Mouse (Mus musculus) kidney, postnatal 25 days (tissue): ENCODE measurements at regions not wholly inside any gene's neighbourhood (a gene's known extent, or its start where the extent isn't known, plus 50 kb on each side); places are given as distances from the start of the nearest gene placed in this dataset.

Source experiments
- DNase-seq, 2 experiments: peaks; one replicate each; pipeline ENCODE4 v3.0.0; 2021; ENCODE audit warnings: mixed read lengths in 2 of 2

DNA sequence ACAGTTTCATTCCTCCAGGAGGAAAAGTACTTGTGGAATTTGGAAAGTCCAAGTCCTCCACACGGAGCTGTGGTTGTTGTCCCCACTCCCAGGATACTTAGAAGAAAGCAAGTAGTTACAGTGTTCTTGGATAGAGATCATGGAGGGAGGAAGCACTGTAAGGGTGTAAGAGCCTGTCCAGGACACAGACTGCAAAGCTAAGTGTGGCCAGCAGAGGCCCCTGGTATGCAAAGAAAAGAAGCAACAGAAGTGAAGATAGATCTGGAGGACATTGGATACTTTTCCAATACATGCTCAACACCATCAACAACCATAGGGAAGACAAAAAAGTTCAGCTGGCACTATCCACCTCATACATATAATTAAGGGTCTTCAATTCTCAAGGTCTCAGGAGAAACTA lies 197.4 kb downstream of the Meis1 start:
- peak; percentile 37 to 47 for DNase-seq

DNA sequence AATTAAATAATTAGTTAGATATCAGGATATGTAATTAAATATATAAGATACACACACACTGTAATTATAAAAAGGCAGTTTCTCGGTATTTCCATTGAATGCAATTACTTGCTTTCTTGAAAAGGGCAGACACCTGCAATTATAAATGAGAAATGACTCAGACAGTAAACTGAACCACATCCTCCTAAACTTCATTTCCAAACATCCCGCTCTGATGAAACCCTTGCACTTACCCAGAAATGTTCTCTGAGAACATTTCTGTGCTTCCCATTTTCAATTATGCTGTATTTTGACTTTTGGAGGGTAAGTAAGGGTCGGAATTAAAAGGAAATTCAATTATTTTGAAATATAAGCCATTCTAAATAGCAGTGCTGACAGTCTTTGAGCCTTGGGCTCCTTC lies 204.7 kb downstream of the Meis1 start:
- no peak for DNase-seq

GRCm38 (mm10) chr11:18767479-18767878 lies 251.3 kb downstream of the Meis1 start:
- no peak for DNase-seq

DNA sequence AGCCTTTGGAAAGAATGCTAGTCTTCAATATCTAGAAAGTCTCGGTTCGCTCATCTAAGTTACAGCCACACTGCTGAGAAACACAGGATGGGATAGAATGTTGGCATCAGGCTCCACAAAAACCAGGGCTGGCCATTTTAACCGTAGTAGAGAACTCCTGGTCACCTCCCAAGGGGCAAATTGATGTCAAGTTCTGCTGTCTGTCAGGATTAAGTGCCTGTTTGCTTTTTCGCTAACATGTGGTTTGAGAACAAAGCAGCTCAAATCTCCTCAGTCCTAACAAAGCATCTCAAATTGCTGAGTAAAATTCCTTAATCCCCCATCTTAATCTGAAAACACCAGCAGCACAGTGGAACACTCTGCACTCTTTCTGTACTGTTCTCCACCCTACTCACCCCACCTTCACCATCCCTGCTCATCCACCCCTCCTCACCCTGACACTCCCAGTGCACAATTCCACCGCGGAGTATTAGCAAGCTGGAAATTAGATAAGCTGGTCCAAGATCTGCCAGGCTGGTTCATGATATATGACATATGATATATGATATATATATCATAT lies 252.2 kb downstream of the Meis1 start:
- no peak for DNase-seq

DNA sequence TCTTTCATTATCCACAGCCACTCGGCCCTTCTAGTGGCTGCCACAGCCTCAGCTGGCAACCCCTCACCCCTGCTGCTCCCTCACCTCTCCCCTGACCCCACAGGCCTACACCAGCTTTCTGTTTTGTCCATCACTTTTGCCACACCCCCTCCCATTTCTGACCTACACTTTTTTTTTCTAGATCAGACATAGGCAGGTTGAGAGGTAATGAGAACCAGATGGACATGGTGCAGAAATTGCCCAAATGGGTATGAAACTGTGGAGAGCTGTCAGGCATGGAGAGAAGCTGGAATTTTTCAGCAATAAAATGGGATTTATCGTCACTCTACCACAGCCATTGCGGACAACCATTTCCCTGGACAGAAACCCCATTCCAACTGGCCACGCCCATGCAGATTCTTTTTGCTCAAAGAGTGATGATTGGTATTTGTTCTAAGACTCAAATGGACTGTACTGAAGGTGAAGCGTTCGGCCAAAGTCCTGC lies 260.2 kb downstream of the Meis1 start:
- DNase-seq: no peak

GRCm38 (mm10) chr11:18756576-18756975 lies 262.2 kb downstream of the Meis1 start:
- no peak for DNase-seq

GRCm38 (mm10) chr11:18754732-18755525 lies 263.9 kb downstream of the Meis1 start:
- peak in 1 of 2 experiments; percentile 18 for DNase-seq

DNA sequence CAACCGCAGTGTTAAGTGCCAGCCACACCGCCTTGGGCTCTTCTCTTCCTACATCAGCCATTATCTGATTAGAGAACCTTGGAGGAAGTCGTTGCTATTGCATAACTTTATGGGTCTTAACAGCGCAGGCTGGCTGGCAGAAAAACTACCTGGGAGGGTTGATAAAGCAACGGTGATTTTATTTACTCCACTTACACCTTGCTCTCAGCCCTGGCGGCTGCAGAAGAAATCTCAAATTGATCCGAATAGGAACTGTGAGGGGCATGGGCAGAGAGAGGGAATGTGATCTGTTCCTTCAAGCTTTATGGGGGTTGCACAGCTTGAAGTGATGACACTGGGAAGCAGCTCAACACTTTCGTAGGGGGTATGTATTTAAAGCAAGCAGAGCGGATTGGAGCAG lies 264.9 kb downstream of the Meis1 start:
- no peak for DNase-seq

GRCm38 (mm10) chr11:18753246-18753645 lies 265.5 kb downstream of the Meis1 start:
- DNase-seq: no peak

GRCm38 (mm10) chr11:18752512-18752911 lies 266.3 kb downstream of the Meis1 start:
- DNase-seq: no peak

DNA sequence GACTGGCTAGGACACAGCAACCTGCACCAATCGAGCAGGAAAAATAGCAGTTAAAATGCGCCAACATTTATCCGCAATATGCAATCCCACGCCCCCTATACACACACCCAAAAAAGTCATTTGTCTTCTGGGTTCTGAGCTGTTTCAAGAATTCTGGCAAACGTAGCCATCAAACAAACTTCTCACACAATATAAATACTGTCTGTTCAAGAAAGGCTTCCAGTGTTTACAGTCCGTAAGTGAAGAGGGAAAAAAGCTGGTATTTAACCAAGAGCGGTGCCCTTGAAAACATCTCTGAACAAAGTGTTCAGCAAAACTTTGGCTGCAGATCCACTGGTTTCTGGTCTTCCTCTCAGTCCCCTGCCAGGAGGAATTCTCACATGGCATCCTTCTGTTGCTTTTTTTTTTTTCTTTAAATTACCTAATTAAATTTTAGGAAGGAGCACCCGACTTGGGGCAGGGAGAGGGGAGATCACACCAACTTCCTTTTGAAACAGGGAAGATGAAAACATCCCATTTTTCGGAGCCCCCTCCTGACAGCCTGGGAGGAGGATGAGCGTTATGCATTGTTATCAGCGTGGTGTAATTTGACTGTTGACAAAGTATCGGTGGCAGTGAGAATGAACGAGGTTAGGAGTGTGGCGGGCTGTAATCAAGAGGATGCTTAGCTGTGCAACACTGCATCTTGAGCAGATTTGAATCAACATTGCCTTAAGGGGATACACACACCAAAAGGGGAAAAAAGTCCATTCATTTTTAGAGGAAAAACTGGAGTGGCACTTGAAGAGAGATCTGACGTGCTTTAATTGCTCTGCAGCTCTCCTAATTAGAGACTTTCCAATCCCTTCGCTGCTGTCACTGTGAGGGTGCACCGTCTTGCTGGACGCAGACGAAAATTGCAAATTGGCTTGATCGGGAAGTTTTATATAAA lies 267.6 kb downstream of the Meis1 start:
- no peak for DNase-seq

DNA sequence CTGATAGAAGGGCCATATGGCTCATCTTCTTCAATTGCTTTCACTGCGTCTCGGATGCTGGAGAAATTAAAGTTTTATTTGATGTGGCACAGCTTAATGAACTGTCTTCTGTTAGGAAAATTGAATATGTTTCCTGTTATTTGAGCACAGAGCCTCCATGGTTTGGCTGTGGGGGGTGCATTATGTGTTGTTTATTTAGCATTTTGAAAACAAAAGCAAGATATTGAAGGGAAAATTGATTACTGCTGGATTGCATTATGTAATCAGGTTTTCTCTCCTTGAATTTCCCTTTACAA lies 268.8 kb downstream of the Meis1 start:
- no peak for DNase-seq

DNA sequence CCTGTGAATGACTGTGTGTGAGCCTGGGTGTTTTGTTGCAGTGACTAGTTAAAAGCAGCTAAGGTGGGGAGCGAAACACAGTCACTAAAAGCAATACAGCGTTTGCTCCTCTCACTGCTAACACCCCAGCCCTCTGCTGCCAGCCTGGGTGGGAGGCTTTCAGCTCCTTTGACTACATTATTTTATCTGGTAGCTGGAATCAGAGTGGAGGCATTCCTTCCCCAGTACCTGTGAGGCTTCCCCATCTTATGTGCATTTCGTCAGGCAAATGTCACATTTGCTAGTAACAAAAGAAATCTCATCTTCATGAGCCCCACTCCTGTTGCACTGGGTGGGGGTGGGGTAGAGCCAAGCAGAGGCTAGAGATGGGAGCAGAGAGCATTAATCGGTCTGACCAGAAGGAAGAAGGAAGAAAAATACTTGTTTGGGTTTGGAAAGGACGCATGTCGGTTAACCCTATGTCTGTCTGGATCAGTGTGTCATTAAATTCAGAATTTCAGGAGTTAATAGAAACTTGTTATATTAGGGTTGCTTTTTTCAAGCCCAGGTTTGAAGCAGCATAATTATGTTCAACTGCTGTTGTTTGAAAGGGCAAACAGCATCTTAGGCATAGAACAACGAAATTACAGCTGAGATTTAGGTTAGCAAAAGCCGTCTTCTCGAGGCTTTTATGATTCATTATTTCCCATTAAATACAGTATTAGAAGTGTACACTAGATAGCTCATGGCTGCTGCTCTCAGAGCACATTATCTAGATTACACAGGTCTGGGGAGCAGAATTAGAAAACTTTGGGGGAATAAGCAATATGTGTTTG lies 269.3 kb downstream of the Meis1 start:
- DNase-seq: no peak

DNA sequence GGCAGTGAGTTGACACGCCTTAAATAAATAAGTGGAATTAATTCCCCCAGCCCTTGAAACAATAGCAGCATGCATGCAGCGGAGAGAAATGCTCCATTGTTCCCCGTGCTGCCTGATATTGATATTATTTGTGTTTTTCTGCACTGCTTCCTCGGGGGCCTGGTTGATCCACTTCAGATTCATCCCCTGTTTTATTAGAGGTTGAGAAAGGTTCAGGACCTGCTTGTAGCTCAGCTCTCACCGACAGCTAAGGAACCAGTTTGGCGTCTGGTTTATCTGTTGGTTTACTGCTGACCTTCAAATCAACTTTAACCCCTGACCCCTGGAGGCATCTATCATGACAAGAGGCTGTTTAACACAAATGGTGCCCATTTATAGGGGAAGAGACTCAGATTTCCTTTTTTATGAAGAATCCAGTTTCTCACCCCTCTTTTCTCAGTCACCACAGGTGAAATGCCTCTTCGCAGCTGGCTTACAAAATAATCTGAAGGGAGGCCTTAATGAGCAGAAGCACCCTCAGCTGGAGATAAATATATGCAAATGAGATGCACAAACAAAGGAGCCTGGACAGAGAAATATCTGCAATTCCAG lies 270.8 kb downstream of the Meis1 start:
- DNase-seq: peak in 1 of 2 experiments; percentile 11

DNA sequence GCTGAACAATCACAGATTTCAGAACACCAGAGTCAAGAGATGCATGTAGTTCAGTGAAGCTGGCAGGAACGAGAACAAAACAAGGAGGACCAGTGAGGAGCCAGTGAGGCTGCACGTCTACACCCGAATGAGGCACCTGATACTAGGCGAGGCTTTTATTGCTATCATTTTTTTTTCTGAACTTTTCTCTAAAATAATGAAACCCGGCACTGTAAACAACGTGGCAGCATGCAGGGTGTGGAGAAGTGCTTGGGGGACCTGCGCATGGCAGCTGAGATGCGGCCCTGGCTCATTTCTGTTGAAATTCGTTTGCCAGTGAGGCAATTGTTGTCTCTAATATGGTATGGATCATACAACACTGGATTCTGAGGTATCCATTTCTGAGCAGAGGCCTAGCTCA lies 271.4 kb downstream of the Meis1 start:
- DNase-seq: no peak

GRCm38 (mm10) chr11:18746486-18746885 lies 272.3 kb downstream of the Meis1 start:
- no peak for DNase-seq

DNA sequence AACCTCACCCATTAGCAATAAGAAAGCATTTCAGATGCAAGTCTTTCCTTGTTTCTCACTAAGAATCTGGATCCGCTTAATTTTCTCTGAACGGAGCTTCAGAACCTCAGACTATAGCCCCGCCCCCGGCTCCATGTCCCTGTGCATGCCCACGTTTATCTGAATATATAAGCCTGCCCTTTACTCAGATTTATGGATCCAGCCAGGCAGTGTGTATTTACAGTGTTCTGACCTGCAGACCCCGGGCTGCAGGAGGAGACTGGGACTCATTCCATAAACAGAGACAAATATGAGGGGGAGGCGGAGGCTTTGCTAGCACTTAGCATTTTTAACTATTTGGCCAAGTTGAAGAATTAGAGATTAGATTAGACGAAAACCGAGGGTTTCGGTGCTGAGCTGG lies 272.9 kb downstream of the Meis1 start:
- peak; percentile 40 to 51 for DNase-seq

- no peak for DNase-seq
Measured at GRCm38 (mm10) chr11:18734904-18735664, 283.7 kb downstream of the Meis1 start.

GRCm38 (mm10) chr11:18734075-18734474 lies 284.7 kb downstream of the Meis1 start:
- DNase-seq: no peak

DNA sequence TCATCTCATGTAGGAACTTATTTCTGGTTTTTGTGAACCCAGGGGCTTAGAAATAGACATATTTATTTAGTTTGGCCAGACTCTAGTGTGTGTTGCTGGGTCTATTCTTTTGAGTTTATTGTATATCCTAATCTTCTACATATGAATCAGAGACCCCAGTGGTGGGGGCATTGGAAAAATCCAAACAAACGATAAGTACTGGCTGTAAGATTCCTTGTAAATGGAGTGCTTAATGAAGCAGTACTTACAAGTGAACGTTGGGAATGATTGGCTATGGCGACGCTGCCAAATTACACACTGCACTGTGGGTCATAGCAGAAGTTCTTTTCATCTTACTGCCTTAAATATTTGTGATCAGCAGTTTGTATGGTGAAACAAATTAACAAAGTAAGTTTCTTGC lies 289.0 kb downstream of the Meis1 start:
- DNase-seq: no peak

DNA sequence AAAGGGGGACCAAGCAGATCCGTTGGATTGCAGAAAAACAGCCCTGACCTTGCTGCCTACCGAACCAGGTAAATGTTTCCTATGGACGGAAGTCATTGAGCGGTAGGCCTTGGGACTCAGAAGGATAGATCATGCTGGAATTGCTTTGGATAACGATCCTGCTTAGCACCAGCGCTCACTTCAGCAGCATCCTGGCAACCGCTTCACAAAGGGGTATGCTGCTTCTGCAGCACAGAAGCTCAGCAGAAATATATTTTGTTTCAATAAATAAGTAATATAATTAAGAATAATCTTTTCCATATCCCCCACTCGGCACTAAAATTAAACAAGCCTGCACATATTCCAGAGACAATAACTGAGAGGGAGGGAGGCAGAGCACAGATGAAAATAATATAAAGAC lies 296.0 kb downstream of the Meis1 start:
- no peak for DNase-seq

DNA sequence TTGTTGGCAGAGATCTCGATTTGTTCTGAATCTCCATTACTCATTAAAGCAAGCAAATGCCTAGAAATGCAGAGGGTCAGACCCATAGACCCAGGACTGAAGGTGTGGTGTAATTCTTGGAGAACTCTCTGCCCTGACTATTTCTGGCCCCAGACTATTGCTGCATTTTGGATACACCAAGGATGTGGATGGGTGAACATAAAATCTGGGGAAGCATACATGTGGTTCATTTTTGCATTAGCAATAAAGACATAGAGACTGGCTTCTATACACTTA lies 303.0 kb downstream of the Meis1 start:
- no peak for DNase-seq
